Mouse (Mus musculus) intestine, postnatal 0 days (tissue): ENCODE measurements around the gene Snai3. TPM values are rescaled to one million over a fixed set of nuclear protein-coding genes. Genes with fewer than 3 reads are reported as not detected.

Experiments
- ATAC-seq: fragments of 200-750 bp; cut with Nextera tagmentation; 2 replicates; pipeline ENCODE4 v1.8.0; 2017; ENCODE audit warnings: mild to moderate bottlenecking, moderate TSS enrichment, moderate library complexity
- H3K27ac ChIP-seq: fragments of 300-500 bp; sonication (generic); 2 replicates; pipeline ENCODE4 v1.5.1; 2014; ENCODE audit warnings: mild to moderate bottlenecking, low read depth, low read length, moderate library complexity
- H3K27me3 ChIP-seq: fragments of 300-500 bp; sonication (generic); replicated peaks from 2 replicates; pipeline ENCODE4 v1.6.1; 2014; ENCODE audit warnings: low read length, mixed read lengths; ENCODE audit not compliant: control insufficient read depth, insufficient read depth
- H3K36me3 ChIP-seq: fragments of 300-500 bp; sonication (generic); 2 replicates; pipeline ENCODE4 v1.6.1; 2014; ENCODE audit warnings: mild to moderate bottlenecking, moderate library complexity; ENCODE audit not compliant: control insufficient read depth, insufficient read depth
- H3K4me1 ChIP-seq: fragments of 300-500 bp; sonication (generic); replicated peaks from 2 replicates; pipeline ENCODE4 v1.6.1; 2014; ENCODE audit warnings: antibody characterized with exemption, low read length, mixed read lengths; ENCODE audit not compliant: control insufficient read depth, insufficient read depth
- H3K4me2 ChIP-seq: fragments of 300-500 bp; sonication (generic); replicated peaks from 2 replicates; pipeline ENCODE4 v1.6.1; 2014; ENCODE audit warnings: low read depth, mild to moderate bottlenecking, moderate library complexity
- H3K4me3 ChIP-seq: fragments of 300-500 bp; sonication (generic); 2 replicates; pipeline ENCODE4 v1.5.1; 2014; ENCODE audit warnings: low read depth, low read length
- H3K9ac ChIP-seq: fragments of 300-500 bp; sonication (generic); 2 replicates; pipeline ENCODE4 v1.6.1; 2014; ENCODE audit warnings: mild to moderate bottlenecking, low read depth, low read length
- H3K9me3 ChIP-seq: fragments of 300-500 bp; sonication (generic); 2 replicates; pipeline ENCODE4 v1.6.1; 2016; ENCODE audit warnings: mixed run types; ENCODE audit not compliant: control insufficient read depth
- CTCF ChIP-seq: sonication (generic); IDR thresholded peaks from 2 replicates; pipeline ENCODE4 v1.5.1; 2016; ENCODE audit warnings: low read depth, mild to moderate bottlenecking, control low read depth, antibody characterized with exemption, moderate library complexity
- WGBS: fragments of 180-500 bp; shearing (Covaris S2); extraction: QIAGEN DNeasy Blood & Tissue Kit; methylation state at CpG from one replicate; pipeline ENCODE4 v1.1.7; 2014; 5-methylcytosine and 5-hydroxymethylcytosine counted together
- polyA plus RNA-seq: library from polyadenylated mRNA; unstranded; fragments of >200 nt; fragmentation: Nextera tagmentation; extraction: Ambion mirVana; gene quantifications from 2 replicates; pipeline ENCODE4 v1.2.1, GENCODE M21; 2015

Snai3 gene
- polyA plus RNA-seq, 1 experiment from 2014 or later, result 0.46 TPM

GRCm38 (mm10) chr8:122433269-122433905 is 27.1 kb downstream of the Snai3 start:
- peak; percentile 3; the same call in 1 of the 2 replicates for ATAC-seq
- H3K4me2 ChIP-seq, result peak overlapping the region; percentile 97
- WGBS, result 62% methylated on average over 11 of the region's 11 CpGs

GRCm38 (mm10) chr8:122432443-122433268 is 27.9 kb downstream of the Snai3 start, which contains the start of gene Cyba:
Gene Cyba, minus strand, starts transcription at chr8:122432930.
- H3K36me3 ChIP-seq, result peaks cover 17% of the 10 kb centered on the region; the same call in 1 of the 2 replicates
- 2% methylated on average over 44 of the region's 45 CpGs for WGBS
- H3K27ac ChIP-seq, result peak within 1 kb of the TSS; percentile 75
- no peaks in the 10 kb centered on the region for H3K9me3 ChIP-seq
- H3K27me3 ChIP-seq, result no peaks in the 10 kb centered on the region
- peak; percentile 80 for ATAC-seq
- peak within 1 kb of the TSS; percentile 67 for H3K4me3 ChIP-seq
- peak within 1 kb of the TSS; percentile 69 for H3K9ac ChIP-seq
- peak within 1 kb of the TSS; percentile 97 for H3K4me2 ChIP-seq
- peaks cover 5% of the 10 kb centered on the region; the same call in 1 of the 2 replicates for H3K4me1 ChIP-seq
- no peak for TF ChIP-seq CTCF

More at GRCm38 (mm10) chr8:122433269-122433905, 27.1 kb downstream of the Snai3 start:
- peak overlapping the region; percentile 75; the same call in 1 of the 2 replicates for H3K27ac ChIP-seq
- H3K4me3 ChIP-seq, result peak overlapping the region; percentile 67; the same call in 1 of the 2 replicates
- H3K27me3 ChIP-seq, result no peaks in the 10 kb centered on the region
- H3K4me1 ChIP-seq, result peaks cover 5% of the 10 kb centered on the region; the same call in 1 of the 2 replicates
- no peak overlapping the region for H3K9ac ChIP-seq
- TF ChIP-seq CTCF, result peak; percentile 59
- H3K36me3 ChIP-seq, result peaks cover 19% of the 10 kb centered on the region
- H3K9me3 ChIP-seq, result no peaks in the 10 kb centered on the region

GRCm38 (mm10) chr8:122431694-122432442 is 28.7 kb downstream of the Snai3 start:
- 17% methylated on average over 18 of the region's 18 CpGs for WGBS
- no peak for TF ChIP-seq CTCF

GRCm38 (mm10) chr8:122430646-122431045 is 29.9 kb downstream of the Snai3 start:
- TF ChIP-seq CTCF, result no peak
- H3K9me3 ChIP-seq, result no peaks in the 10 kb centered on the region
- no peaks in the 10 kb centered on the region for H3K27me3 ChIP-seq
- H3K36me3 ChIP-seq, result peaks cover 8% of the 10 kb centered on the region; the same call in 1 of the 2 replicates
- no peak overlapping the region for H3K27ac ChIP-seq
- peaks cover 5% of the 10 kb centered on the region; the same call in 1 of the 2 replicates for H3K4me1 ChIP-seq
- no peak overlapping the region for H3K4me2 ChIP-seq
- 74% methylated on average over 3 of the region's 3 CpGs for WGBS
- no peak overlapping the region for H3K9ac ChIP-seq
- ATAC-seq, result no peak
- no peak overlapping the region for H3K4me3 ChIP-seq

More at GRCm38 (mm10) chr8:122431694-122432442, 28.7 kb downstream of the Snai3 start:
- peak; percentile 25; the same call in 1 of the 2 replicates for ATAC-seq
- Histone ChIP-seq H3K4me3 (peak overlapping the region; percentile 67), H3K27ac (peak overlapping the region; percentile 75), H3K4me2 (peak overlapping the region; percentile 97), H3K4me1 (peaks cover 5% of the 10 kb centered on the region; the same call in 1 of the 2 replicates), H3K9ac (peak overlapping the region; percentile 69), H3K27me3 (no peaks in the 10 kb centered on the region), H3K36me3 (peaks cover 11% of the 10 kb centered on the region; the same call in 1 of the 2 replicates), H3K9me3 (no peaks in the 10 kb centered on the region)

GRCm38 (mm10) chr8:122430058-122430636 is 30.4 kb downstream of the Snai3 start:
- no peak overlapping the region for H3K4me3 ChIP-seq
- H3K36me3 ChIP-seq, result peaks cover 11% of the 10 kb centered on the region; the same call in 1 of the 2 replicates
- H3K9ac ChIP-seq, result no peak overlapping the region
- no peaks in the 10 kb centered on the region for H3K9me3 ChIP-seq
- H3K27me3 ChIP-seq, result no peaks in the 10 kb centered on the region
- H3K27ac ChIP-seq, result no peak overlapping the region
- 79% methylated on average over 10 of the region's 10 CpGs for WGBS
- no peak for ATAC-seq
- H3K4me1 ChIP-seq, result peaks cover 5% of the 10 kb centered on the region; the same call in 1 of the 2 replicates
- TF ChIP-seq CTCF, result no peak
- no peak overlapping the region for H3K4me2 ChIP-seq
